Mouse (Mus musculus) E14TG2a.4 (cell line): ENCODE measurements at regions not wholly inside any gene's neighbourhood (a gene's known extent, or its start where the extent isn't known, plus 50 kb on each side); places are given as distances from the start of the nearest gene placed in this dataset.

Experiments
- CTCF ChIP-seq: conservative IDR thresholded peaks from 2 replicates; pipeline ENCODE4 v1.5.1; 2014; ENCODE audit warnings: low read length
- NANOG ChIP-seq: IDR thresholded peaks from 2 replicates; pipeline ENCODE4 v1.6.1; 2014; ENCODE audit warnings: borderline replicate concordance, low read length, mixed read lengths
- POU5F1 ChIP-seq: IDR thresholded peaks from 2 replicates; pipeline ENCODE4 v1.6.1; 2014; ENCODE audit warnings: low read length, borderline replicate concordance

DNA sequence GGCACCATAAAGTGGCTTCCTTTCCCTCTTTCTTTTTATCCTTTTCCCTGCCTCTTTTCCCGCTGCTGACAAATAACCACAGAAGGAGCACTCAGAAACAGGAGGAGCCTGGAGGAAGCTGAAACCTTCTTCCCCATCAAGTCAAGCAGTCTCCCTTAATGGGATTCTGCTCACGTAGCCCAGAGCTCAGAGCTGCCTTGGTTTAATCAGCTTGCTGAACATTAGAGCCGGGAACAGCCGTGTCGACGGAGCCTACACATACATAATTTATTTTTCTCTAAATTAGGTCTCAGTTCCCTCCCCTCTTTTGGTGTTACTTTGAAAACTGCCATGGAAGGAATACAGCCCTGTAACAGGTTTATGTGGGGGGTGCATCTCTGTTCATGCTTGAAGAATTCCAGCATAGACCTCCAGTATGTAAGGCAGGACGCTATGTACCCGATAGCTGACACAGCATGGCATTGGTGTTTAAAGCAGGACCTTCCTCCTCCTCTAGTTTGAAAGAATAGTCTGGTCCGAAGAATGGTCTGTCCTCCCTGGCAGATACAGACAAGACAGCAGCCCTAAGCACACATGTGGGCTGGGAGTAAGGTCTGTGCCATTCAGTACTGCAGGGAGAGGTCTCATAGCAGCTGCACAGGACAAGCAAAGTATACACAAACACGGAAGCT lies 113.0 kb upstream of the Gas2 start:
- TF ChIP-seq CTCF, result no peak
- no peak for TF ChIP-seq NANOG
- TF ChIP-seq POU5F1, result no peak
